Mouse (Mus musculus) thymus, adult 2 months (tissue): ENCODE data around the gene Fam71d.

Experiments
- CTCF ChIP-seq: fragments of 200-500 bp; IDR thresholded peaks from 2 replicates; pipeline ENCODE4 v1.5.1; 2012; ENCODE audit warnings: mild to moderate bottlenecking, control low read depth, low read length, moderate library complexity, borderline replicate concordance; ENCODE audit not compliant: control insufficient read depth, poor library complexity, insufficient read depth; ENCODE audit errors: extremely low read depth
- POLR2A ChIP-seq: fragments of 200-500 bp; IDR thresholded peaks from 2 replicates; pipeline ENCODE4 v1.6.1; 2012; ENCODE audit warnings: mild to moderate bottlenecking, low read length, control low read depth, moderate library complexity; ENCODE audit not compliant: control insufficient read depth, poor library complexity, insufficient read depth; ENCODE audit errors: extremely low read depth

DNA sequence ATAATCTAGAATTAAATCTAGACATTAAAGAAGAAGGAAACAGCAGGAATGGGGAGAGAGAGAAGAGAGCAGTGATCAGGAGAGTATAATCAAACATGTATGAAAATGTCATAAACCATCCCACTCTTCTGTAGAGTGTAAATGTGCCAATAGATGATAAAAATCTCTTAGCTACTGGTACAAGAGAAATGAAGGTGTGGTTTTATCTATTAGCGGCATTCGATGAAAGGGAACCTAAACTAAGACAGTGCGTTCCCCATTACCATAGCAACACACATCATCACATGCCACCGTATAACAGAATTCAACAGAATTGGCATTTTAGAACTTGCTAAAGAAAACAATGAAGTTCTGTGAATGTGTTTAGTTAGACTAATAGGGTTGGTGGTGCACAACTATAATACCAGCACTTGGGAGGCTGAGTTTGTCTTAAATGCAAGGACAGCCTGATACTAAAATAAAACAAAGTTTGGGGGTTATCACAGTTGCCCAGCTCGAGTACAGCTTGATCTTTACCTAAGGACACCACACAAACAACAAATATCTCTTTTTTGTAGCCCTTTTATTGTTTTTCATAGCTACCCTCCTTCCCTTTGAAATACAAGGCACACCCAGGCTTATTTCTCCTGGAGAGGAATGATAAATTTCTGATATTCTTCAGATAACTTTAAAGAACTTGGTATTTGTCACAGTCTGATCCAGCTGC is 13.1 kb upstream of the Fam71d start:
- TF ChIP-seq CTCF, result no peak
- TF ChIP-seq POLR2A, result no peak
